Mouse (Mus musculus) left cerebral cortex, adult 2 months (tissue): ENCODE measurements at regions not wholly inside any gene's neighbourhood (a gene's known extent, or its start where the extent isn't known, plus 50 kb on each side); places are given as distances from the start of the nearest gene placed in this dataset.

ENCODE experiments used
- DNase-seq, 2 experiments: peaks; one replicate each; pipeline ENCODE4 v3.0.0; 2021 to 2022; ENCODE audit warnings: low spot score in 2 of 2, mixed read lengths in 1 of 2; ENCODE audit errors: extremely low spot score in 1 of 2
- H3K27ac ChIP-seq: fragments of 200-600 bp; 2 replicates; pipeline ENCODE4 v1.8.1; 2022
- H3K4me3 ChIP-seq: fragments of 200-600 bp; 2 replicates; pipeline ENCODE4 v1.8.1; 2022
- CTCF ChIP-seq: fragments of 200-600 bp; IDR thresholded peaks from 2 replicates; pipeline ENCODE4 v1.8.1; 2022; ENCODE audit warnings: antibody characterized with exemption, mild to moderate bottlenecking, moderate library complexity
- intact Hi-C: fragments of 180-260 bp; cut with DNase I; formaldehyde crosslinking; loops from one replicate; pipeline ENCODE4 v1.15.1; 2025

DNA sequence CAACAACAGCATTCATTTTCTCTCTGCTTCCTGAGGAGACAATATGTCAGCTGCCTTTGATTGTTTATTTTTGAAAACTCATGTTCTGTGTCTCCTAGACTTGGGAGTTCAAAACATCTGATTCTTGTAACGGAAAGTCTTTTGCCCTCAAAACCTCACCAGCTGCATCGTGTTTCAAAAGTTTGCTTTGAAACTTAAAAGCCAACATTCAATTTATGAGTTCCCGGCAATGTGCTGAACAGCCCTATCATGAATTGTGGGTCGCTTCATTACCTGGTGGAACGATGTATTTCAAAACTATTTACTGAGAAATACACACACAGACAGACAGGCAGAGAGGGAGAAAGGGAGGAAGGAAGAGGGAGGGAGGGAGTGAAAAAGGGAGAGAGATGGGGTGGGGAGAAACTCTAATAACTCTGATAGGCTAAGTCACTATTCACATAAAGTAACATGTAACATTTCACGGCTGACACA is 356.3 kb upstream of the Lmcd1 start:
- intact Hi-C loops, result no loop called here
- no peak overlapping the region for H3K4me3 ChIP-seq
- DNase-seq, result no peak
- no peak overlapping the region for H3K27ac ChIP-seq
- no peak for TF ChIP-seq CTCF

DNA sequence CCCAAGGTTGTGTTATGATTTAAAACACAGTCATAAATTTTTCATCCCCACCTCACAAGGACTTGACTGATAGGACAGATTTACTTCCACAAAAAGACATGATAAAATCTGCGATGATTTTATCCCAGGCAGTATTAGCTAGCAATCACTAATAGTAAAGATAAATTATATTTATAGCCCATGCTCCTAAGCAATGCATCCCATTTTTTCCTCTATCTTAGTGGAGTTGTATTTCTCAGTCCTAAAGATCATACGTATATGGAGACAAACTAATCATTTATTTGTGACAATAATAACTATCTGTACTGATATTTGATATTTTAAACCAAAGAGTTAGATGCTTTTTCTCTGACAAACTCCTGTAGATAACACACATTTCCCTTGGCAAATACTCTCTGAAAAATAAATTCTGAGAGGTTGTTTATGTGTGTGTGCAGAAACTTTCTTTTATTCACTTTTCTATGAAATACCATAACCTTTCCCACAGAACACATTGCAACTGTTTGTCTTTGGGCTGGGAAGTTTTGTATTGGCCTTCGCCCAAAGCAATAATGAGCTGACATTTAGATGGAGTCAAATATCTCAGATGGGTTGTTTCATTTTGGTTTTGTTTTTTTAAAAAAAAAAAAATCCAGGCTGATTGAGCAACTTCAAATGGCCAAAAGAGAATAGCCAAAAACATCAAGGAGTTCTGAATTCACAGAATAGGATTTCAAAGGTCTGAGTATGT is 355.5 kb upstream of the Lmcd1 start:
- Histone ChIP-seq H3K27ac (no peak overlapping the region), H3K4me3 (no peak overlapping the region)
- TF ChIP-seq CTCF, result no peak
- no peak for DNase-seq
- intact Hi-C loops, result no loop called here

DNA sequence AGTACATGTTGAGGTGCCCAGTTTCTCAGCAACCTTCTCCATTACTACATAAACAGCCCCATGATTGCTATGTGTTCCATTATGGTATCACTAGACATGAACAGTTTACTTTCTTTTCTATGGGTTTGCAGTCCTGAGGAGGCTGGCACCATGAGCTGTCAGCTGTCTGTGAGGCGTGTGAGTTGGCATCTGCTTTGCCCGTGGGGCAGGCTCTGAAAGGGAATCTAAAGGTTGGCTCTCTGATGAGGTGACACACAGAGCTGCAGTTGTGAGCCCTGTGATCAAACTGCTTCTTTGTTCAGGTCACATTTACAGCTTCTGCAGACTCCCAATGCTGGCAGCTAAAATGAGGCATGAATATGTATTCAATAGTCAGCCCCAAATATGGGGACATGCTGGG is 341.0 kb upstream of the Lmcd1 start:
- TF ChIP-seq CTCF, result no peak
- intact Hi-C loops, result no loop called here
- H3K27ac ChIP-seq, result no peak overlapping the region
- DNase-seq, result no peak
- no peak overlapping the region for H3K4me3 ChIP-seq

DNA sequence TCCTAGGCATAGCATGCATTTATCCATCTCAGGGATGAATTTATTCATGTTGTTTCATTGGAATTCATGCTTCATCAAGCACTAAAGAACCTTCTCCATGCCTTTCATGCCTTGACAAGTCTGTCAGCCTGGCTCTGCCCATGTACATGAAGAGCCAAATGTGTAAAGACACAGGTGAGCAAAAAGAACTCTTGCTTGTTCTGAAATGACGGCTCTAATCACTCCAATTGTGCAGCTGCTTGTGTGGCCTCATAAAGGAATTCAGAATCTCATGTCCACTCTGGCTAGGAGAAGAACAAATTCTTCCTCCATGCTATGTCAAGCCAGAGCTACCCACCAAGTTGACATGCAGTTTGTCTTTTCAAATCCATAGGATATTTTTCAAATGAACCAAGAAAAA is 319.2 kb upstream of the Lmcd1 start:
- Histone ChIP-seq H3K27ac (no peak overlapping the region), H3K4me3 (no peak overlapping the region)
- no peak for DNase-seq
- intact Hi-C loops, result no loop called here
- TF ChIP-seq CTCF, result no peak

DNA sequence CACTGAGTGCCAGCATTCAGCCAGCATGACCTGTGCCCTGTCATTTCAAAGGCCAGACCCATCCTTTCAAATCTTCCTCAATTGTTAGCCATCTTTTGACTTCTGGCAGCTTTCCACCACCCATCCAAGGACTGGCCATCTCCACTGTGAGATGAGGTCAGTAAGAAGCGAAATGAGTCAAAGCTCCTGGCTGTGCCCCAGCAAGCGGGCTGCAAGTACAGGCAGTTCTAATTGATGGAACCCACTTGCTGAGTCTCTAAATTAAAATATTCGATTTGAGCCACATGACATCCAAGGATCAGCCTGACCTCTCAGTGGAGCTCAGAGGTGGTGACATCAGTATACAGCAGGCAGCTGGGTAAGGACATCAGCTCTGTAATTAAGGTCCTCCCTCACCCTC is 307.8 kb upstream of the Lmcd1 start:
- no peak for TF ChIP-seq CTCF
- intact Hi-C loops, result no loop called here
- Histone ChIP-seq H3K27ac (no peak overlapping the region), H3K4me3 (no peak overlapping the region)
- DNase-seq, result no peak

DNA sequence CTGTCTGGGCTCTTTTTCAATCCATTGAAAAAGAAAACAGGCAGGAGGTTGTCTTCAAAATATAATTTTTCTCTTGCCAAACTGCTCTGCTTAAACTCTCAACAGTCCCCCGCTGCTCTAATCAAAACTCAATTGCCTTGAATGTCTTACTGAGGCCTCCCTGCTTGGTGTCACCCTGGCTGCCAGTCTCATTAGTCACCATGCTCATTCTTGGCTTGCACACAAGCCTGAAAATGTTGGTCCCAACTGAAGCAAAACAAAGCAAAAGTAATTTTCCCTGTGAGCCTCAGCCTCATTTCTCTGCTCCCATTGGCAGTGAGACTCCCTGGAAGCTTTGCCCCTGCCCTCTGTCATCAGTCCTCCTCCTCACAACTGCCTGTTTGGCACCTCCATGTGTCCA is 288.1 kb upstream of the Lmcd1 start:
- intact Hi-C loops, result no loop called here
- no peak overlapping the region for H3K27ac ChIP-seq
- DNase-seq, result no peak
- no peak overlapping the region for H3K4me3 ChIP-seq
- TF ChIP-seq CTCF, result no peak

DNA sequence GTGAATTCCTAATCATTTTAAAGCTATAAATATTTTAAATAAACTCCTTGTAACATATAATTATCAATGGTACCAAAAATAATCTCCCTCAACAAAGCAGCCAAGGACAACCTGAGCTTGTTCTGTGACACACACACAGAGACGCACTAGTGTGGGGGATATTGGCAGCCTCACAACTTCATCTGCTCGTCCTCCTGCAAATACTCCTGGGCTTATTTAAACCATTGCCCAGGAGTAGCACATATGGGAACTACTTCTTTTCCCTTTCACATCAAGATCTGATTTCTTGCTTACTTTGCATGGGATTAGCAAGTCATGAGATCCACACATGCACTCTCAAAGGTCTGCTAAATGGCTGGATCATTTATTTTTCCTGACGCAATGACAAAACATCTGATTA is 277.7 kb upstream of the Lmcd1 start:
- Histone ChIP-seq H3K4me3 (no peak overlapping the region), H3K27ac (no peak overlapping the region)
- intact Hi-C loops, result no loop called here
- no peak for TF ChIP-seq CTCF
- DNase-seq, result no peak

DNA sequence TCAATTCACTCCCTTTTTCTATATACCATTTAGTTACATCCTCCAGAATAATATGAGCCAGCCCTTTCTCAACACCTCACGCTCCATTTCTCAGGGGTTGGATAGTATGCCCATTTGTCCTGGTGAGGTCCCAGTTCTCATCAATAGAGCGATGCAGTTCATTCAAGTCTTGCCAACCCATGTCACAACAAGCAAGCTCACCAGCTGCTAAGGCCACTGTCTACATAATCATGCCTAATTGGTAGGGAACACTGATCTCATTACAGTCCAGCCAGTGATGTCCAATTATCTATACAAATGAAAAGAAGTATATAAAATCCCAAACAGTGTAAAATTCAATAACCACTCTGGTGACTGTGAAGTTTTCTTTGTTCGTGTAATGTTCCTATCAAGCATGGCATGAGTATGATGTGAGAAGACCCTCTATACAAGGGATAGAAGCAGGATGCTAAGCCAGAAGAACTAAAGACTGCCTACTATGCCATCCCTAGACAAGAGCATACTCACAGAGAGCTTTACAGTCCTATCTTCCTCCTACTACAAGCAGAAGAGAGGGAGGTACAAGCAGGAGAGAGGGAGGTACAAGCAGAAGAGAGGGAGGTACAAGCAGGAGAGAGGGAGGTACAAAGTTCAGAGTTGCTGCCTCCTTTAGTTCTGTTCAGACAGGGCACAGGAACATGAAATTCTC is 269.6 kb upstream of the Lmcd1 start:
- no peak for TF ChIP-seq CTCF
- H3K4me3 ChIP-seq, result no peak overlapping the region
- DNase-seq, result no peak
- H3K27ac ChIP-seq, result no peak overlapping the region
- intact Hi-C loops, result no loop called here

DNA sequence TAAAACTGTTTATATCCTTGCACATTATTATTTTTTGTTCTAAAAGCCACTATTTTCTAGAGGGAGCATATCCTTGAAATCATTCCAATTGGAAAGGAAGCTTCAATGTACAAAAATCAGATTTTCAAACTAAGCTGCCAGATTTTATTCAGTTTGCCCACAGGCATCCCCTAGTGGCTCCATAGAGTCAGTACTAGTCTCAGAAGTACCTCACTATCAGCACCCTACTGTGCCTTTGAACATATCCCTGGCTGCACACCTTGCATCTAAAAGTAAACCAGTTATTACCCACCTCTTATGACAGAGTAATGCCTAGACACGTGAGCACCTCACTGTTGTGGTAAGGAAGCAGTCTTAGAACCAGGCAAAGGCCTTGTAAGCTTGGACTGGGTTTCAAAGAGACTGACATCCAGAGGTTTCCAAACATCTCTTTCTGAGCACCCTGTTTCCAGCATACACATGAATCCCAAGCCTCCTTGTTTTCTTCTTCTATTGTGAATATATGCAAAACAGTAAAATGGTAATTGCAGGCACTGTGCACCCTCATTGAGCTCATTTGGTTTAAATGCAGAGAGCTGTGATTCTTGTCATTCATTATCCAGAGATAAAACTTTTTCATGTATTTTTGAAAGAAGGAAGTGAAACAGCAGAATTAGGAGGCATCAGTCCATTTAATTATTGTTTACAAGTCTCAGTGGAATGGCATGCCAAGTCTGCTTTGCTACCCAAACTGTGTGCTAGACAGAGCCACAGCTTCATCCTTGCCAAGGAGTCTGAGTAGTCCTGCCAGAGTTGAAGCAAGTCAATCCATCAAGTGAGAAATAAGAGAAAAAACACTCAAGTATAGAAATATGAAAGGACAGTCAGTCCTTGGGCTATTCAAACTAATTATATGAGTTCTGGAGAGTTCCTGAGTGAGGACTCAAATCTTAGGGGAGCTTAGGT is 247.0 kb upstream of the Lmcd1 start:
- intact Hi-C loops, result no loop called here
- Histone ChIP-seq H3K27ac (no peak overlapping the region), H3K4me3 (no peak overlapping the region)
- peak; percentile 74 for TF ChIP-seq CTCF
- peak in 1 of 2 experiments; percentile 8 for DNase-seq

DNA sequence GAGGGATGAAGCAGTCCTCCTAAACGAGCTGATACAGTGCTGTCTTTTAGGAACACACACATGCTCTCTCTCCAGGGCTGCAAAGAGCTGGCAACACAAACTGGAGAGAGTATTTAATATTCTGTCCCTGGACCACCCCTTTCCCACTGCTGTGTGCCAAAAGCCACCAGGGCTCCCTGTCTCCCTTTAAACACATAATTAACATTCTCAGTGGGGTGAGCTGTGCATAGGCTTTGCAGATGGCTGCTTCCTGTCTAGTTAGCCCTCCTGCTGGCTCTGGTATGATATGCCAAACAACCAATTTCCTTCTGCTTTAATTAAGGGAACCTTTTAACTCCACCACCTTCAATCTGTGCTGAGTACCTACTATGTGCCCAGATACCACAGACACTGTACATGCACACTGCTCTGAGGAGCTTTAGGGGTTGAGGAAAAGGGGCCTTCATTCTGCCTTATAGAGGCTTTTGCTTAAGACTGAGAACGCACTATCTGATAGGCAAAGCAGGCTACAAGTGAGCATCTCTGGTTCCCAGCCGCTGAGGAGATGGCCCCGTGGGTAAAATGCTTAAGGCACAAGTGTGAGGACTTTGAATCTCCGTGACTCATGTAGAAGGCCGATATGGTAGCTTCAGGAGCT is 222.9 kb upstream of the Lmcd1 start:
- Histone ChIP-seq H3K27ac (no peak overlapping the region), H3K4me3 (no peak overlapping the region)
- intact Hi-C loops, result no loop called here
- TF ChIP-seq CTCF, result no peak
- no peak for DNase-seq

DNA sequence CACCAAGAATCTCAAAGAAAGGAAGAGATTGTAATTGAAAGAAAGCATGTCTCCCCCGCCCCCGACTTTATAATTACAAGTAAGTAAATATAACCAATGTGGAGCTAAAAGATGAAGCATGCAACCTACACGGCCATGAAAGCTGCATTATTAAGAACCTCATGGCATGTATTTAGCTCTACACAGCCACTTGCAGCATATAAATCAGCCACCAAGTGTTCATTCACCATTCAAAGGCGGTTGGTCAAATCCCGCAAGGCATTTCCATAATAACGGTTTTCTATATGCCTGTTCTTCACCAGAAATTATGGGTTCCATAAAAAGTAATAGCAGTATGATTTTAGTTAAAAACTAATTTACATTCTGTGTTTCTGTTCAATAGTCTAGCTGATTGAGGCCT is 221.4 kb upstream of the Lmcd1 start:
- Histone ChIP-seq H3K27ac (no peak overlapping the region), H3K4me3 (no peak overlapping the region)
- no peak for TF ChIP-seq CTCF
- intact Hi-C loops, result no loop called here
- no peak for DNase-seq

DNA sequence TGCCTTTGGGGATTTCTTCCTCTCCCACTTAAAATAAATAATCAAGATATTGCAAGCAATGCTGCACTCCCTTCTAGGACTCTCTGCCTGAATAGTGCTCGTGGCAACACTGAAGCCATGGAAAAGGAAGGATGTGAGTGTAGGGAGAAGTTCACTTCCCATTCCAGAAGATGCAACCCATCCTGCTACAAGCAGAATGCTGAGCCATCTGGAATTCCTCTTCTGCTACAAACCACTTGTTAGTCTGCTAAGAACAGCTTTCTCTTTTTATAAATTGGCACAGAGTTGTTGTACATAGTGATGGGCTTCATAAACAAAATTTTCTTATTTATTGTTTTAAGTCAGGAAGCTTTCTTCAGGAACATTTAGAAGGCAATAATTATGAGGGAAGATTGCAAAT is 215.7 kb upstream of the Lmcd1 start:
- TF ChIP-seq CTCF, result no peak
- intact Hi-C loops, result no loop called here
- DNase-seq, result no peak
- Histone ChIP-seq H3K27ac (no peak overlapping the region), H3K4me3 (no peak overlapping the region)
